Mouse (Mus musculus) embryonic facial prominence, embryonic 13.5 days (tissue): ENCODE data around the gene Mgll. TPM values are rescaled to one million over a fixed set of nuclear protein-coding genes. Genes with fewer than 3 reads are reported as not detected.

Source experiments
- ATAC-seq: fragments of 200-750 bp; cut with Nextera tagmentation; 2 replicates; pipeline ENCODE4 v1.8.0; 2017; ENCODE audit warnings: low read depth; ENCODE audit not compliant: insufficient number of reproducible peaks, insufficient read depth, low FRiP score, low TSS enrichment
- H3K27ac ChIP-seq: fragments of 300-500 bp; sonication (generic); 2 replicates; pipeline ENCODE4 v1.5.1; 2015; ENCODE audit warnings: moderate library complexity, mild to moderate bottlenecking, inconsistent platforms
- H3K27me3 ChIP-seq: fragments of 300-500 bp; sonication (generic); 2 replicates; pipeline ENCODE4 v1.6.1; 2015; ENCODE audit warnings: mild to moderate bottlenecking, inconsistent platforms
- H3K36me3 ChIP-seq: fragments of 300-500 bp; sonication (generic); 2 replicates; pipeline ENCODE4 v1.6.1; 2015; ENCODE audit warnings: mild to moderate bottlenecking, inconsistent platforms
- H3K4me1 ChIP-seq: fragments of 300-500 bp; sonication (generic); 2 replicates; pipeline ENCODE4 v1.6.1; 2015; ENCODE audit warnings: inconsistent platforms
- H3K4me2 ChIP-seq: fragments of 300-500 bp; sonication (generic); 2 replicates; pipeline ENCODE4 v1.6.1; 2015; ENCODE audit warnings: moderate library complexity, mild to moderate bottlenecking, inconsistent platforms
- H3K4me3 ChIP-seq: fragments of 300-500 bp; sonication (generic); 2 replicates; pipeline ENCODE4 v1.5.1; 2015; ENCODE audit warnings: mild to moderate bottlenecking, inconsistent platforms
- H3K9ac ChIP-seq: fragments of 300-500 bp; sonication (generic); 2 replicates; pipeline ENCODE4 v1.6.1; 2015; ENCODE audit warnings: mild to moderate bottlenecking, inconsistent platforms
- H3K9me3 ChIP-seq: fragments of 300-500 bp; sonication (generic); 2 replicates; pipeline ENCODE4 v1.6.1; 2016; ENCODE audit warnings: inconsistent platforms
- WGBS: fragments of 180-500 bp; shearing (Covaris S2); methylation state at CpG from one replicate; pipeline ENCODE4 v1.1.7; 2015; ENCODE audit warnings: mixed read lengths; 5-methylcytosine and 5-hydroxymethylcytosine counted together
- polyA plus RNA-seq: library from polyadenylated mRNA; unstranded; fragments of >200 nt; fragmentation: Nextera tagmentation; extraction: Ambion mirVana; gene quantifications from 2 replicates; pipeline ENCODE4 v1.2.1, GENCODE M21; 2015

Mgll gene
- polyA plus RNA-seq, 1 experiment from 2014 or later: 19.1 TPM

GRCm38 (mm10) chr6:88826965-88827364 lies 102.8 kb downstream of the Mgll start:
- H3K9ac ChIP-seq: peak overlapping the region; percentile 52; the same call in 1 of the 2 replicates
- H3K4me3 ChIP-seq: no peak overlapping the region
- 54% methylated on average over 3 of the region's 3 CpGs for WGBS
- H3K4me1 ChIP-seq: peaks cover 14% of the 10 kb centered on the region
- H3K36me3 ChIP-seq: no peaks in the 10 kb centered on the region
- H3K9me3 ChIP-seq: no peaks in the 10 kb centered on the region
- H3K4me2 ChIP-seq: no peak overlapping the region
- peak overlapping the region; percentile 45 for H3K27ac ChIP-seq
- no peaks in the 10 kb centered on the region for H3K27me3 ChIP-seq
- no peak for ATAC-seq

- Histone ChIP-seq H3K9ac (no peak overlapping the region), H3K4me1 (peaks cover 14% of the 10 kb centered on the region), H3K9me3 (no peaks in the 10 kb centered on the region), H3K27ac (peak overlapping the region; percentile 45), H3K36me3 (no peaks in the 10 kb centered on the region), H3K4me3 (no peak overlapping the region), H3K27me3 (no peaks in the 10 kb centered on the region), H3K4me2 (no peak overlapping the region)
- no peak for ATAC-seq
- 60% methylated on average over 13 of the region's 13 CpGs for WGBS
These were observed 103.4 kb downstream of the Mgll start for GRCm38 (mm10) chr6:88827395-88828205.

GRCm38 (mm10) chr6:88828206-88829009 lies 104.2 kb downstream of the Mgll start:
- Histone ChIP-seq H3K4me2 (no peak overlapping the region), H3K27ac (no peak overlapping the region), H3K4me1 (peaks cover 14% of the 10 kb centered on the region), H3K4me3 (no peak overlapping the region), H3K9ac (no peak overlapping the region), H3K27me3 (no peaks in the 10 kb centered on the region), H3K36me3 (no peaks in the 10 kb centered on the region), H3K9me3 (no peaks in the 10 kb centered on the region)
- ATAC-seq: no peak
- WGBS: 61% methylated on average over 15 of the region's 15 CpGs

- 91% methylated on average over 4 of the region's 4 CpGs for WGBS
- H3K9me3 ChIP-seq: no peaks in the 10 kb centered on the region
- H3K9ac ChIP-seq: no peak overlapping the region
- ATAC-seq: no peak
- H3K4me2 ChIP-seq: no peak overlapping the region
- H3K27me3 ChIP-seq: no peaks in the 10 kb centered on the region
- no peak overlapping the region for H3K27ac ChIP-seq
- no peaks in the 10 kb centered on the region for H3K36me3 ChIP-seq
- H3K4me1 ChIP-seq: peaks cover 14% of the 10 kb centered on the region
- no peak overlapping the region for H3K4me3 ChIP-seq
These were observed 105.4 kb downstream of the Mgll start for GRCm38 (mm10) chr6:88829579-88829978.

- no peak overlapping the region for H3K9ac ChIP-seq
- peaks cover 16% of the 10 kb centered on the region for H3K4me1 ChIP-seq
- H3K4me3 ChIP-seq: no peak overlapping the region
- no peak for ATAC-seq
- 82% methylated on average over 6 of the region's 6 CpGs for WGBS
- no peak overlapping the region for H3K4me2 ChIP-seq
- no peak overlapping the region for H3K27ac ChIP-seq
- H3K36me3 ChIP-seq: peaks cover 6% of the 10 kb centered on the region
- no peaks in the 10 kb centered on the region for H3K27me3 ChIP-seq
- no peaks in the 10 kb centered on the region for H3K9me3 ChIP-seq
These were observed 106.0 kb downstream of the Mgll start for GRCm38 (mm10) chr6:88830112-88830702.

- Histone ChIP-seq H3K27me3 (no peaks in the 10 kb centered on the region), H3K4me1 (peaks cover 15% of the 10 kb centered on the region), H3K4me2 (no peak overlapping the region), H3K36me3 (peaks cover 18% of the 10 kb centered on the region), H3K9me3 (no peaks in the 10 kb centered on the region), H3K27ac (no peak overlapping the region), H3K4me3 (no peak overlapping the region), H3K9ac (no peak overlapping the region)
- 25% methylated on average over 8 of the region's 8 CpGs for WGBS
- no peak for ATAC-seq
These were observed 107.2 kb downstream of the Mgll start for GRCm38 (mm10) chr6:88831456-88831855.

- WGBS: 79% methylated on average over 5 of the region's 5 CpGs
These were observed 108.5 kb downstream of the Mgll start for GRCm38 (mm10) chr6:88832663-88833062.

GRCm38 (mm10) chr6:88833340-88834140 lies 109.3 kb downstream of the Mgll start:
- 84% methylated on average over 5 of the region's 5 CpGs for WGBS
- H3K4me3 ChIP-seq: no peak overlapping the region
- 0 out of 2 replicates have a peak, but pooled peaks cover 2% of the 10 kb centered on the region for H3K4me1 ChIP-seq
- peaks cover 39% of the 10 kb centered on the region for H3K36me3 ChIP-seq
- no peak for ATAC-seq
- H3K4me2 ChIP-seq: no peak overlapping the region
- H3K9ac ChIP-seq: no peak overlapping the region
- no peaks in the 10 kb centered on the region for H3K9me3 ChIP-seq
- H3K27ac ChIP-seq: no peak overlapping the region
- H3K27me3 ChIP-seq: no peaks in the 10 kb centered on the region

More at GRCm38 (mm10) chr6:88832663-88833062, 108.5 kb downstream of the Mgll start:
- Histone ChIP-seq H3K9ac (no peak overlapping the region), H3K4me2 (no peak overlapping the region), H3K36me3 (peaks cover 30% of the 10 kb centered on the region), H3K27ac (no peak overlapping the region), H3K4me1 (peaks cover 3% of the 10 kb centered on the region; the same call in 1 of the 2 replicates), H3K27me3 (no peaks in the 10 kb centered on the region), H3K4me3 (no peak overlapping the region), H3K9me3 (no peaks in the 10 kb centered on the region)
- ATAC-seq: no peak

- no peak for ATAC-seq
- Histone ChIP-seq H3K27me3 (no peaks in the 10 kb centered on the region), H3K36me3 (peaks cover 52% of the 10 kb centered on the region), H3K9ac (no peak overlapping the region; the same call in 1 of the 2 replicates), H3K4me2 (no peak overlapping the region), H3K4me3 (no peak overlapping the region), H3K27ac (no peak overlapping the region), H3K4me1 (0 out of 2 replicates have a peak, but pooled peaks cover 2% of the 10 kb centered on the region), H3K9me3 (no peaks in the 10 kb centered on the region)
- 48% methylated on average over 5 of the region's 5 CpGs for WGBS
These were observed 110.8 kb downstream of the Mgll start for GRCm38 (mm10) chr6:88835047-88835446.

- Histone ChIP-seq H3K36me3 (peaks cover 52% of the 10 kb centered on the region), H3K9me3 (no peaks in the 10 kb centered on the region), H3K9ac (no peak overlapping the region), H3K27me3 (no peaks in the 10 kb centered on the region), H3K4me1 (peaks cover 14% of the 10 kb centered on the region), H3K4me3 (no peak overlapping the region), H3K27ac (no peak overlapping the region), H3K4me2 (no peak overlapping the region)
- ATAC-seq: no peak
- WGBS: 92% methylated on average over 28 of the region's 28 CpGs
These were observed 112.1 kb downstream of the Mgll start for GRCm38 (mm10) chr6:88836178-88836819.
